Mouse (Mus musculus): ENCODE results near the gene Slc38a3.
A peak's percentile ranks its signal among the peaks of the same experiment; 100 is the strongest.

The Slc38a3 gene

GRCm38 (mm10) chr9:107620954-107621353, 48.4 kb downstream of the Slc38a3 start:
- no peak for DNase-seq (ENCODE audit: low read depth, low spot score)

- DNase-seq (ENCODE audit: low read depth, low spot score), result no peak
These were observed 49.8 kb downstream of the Slc38a3 start for GRCm38 (mm10) chr9:107619546-107619879.

- no peak for DNase-seq (ENCODE audit: low read depth, low spot score)
These were observed 50.4 kb downstream of the Slc38a3 start for GRCm38 (mm10) chr9:107618778-107619545.

GRCm38 (mm10) chr9:107618098-107618497, 51.2 kb downstream of the Slc38a3 start:
- DNase-seq (ENCODE audit: low read depth, low spot score), result no peak

GRCm38 (mm10) chr9:107617461-107617860, 51.9 kb downstream of the Slc38a3 start:
- no peak for DNase-seq (ENCODE audit: low read depth, low spot score)

GRCm38 (mm10) chr9:107615035-107615434, 54.3 kb downstream of the Slc38a3 start:
- no peak for DNase-seq (ENCODE audit: low read depth, low spot score)

- no peak for DNase-seq (ENCODE audit: low read depth, low spot score)
These were observed 56.3 kb downstream of the Slc38a3 start for GRCm38 (mm10) chr9:107612945-107613569.

GRCm38 (mm10) chr9:107612191-107612944, 57.0 kb downstream of the Slc38a3 start:
- DNase-seq (ENCODE audit: low read depth, low spot score), result peak; percentile 99

GRCm38 (mm10) chr9:107611456-107612190, 57.7 kb downstream of the Slc38a3 start:
- no peak for DNase-seq (ENCODE audit: low read depth, low spot score)

GRCm38 (mm10) chr9:107609433-107609830, 59.9 kb downstream of the Slc38a3 start:
- DNase-seq (ENCODE audit: low read depth, low spot score), result no peak

- no peak for DNase-seq (ENCODE audit: low read depth, low spot score)
These were observed 60.4 kb downstream of the Slc38a3 start, which contains the start of gene Sema3b for GRCm38 (mm10) chr9:107608741-107609432. Sema3b (minus strand) TSS chr9:107609229.

GRCm38 (mm10) chr9:107607653-107608245, 61.6 kb downstream of the Slc38a3 start:
- DNase-seq (ENCODE audit: low read depth, low spot score), result no peak

- no peak for DNase-seq (ENCODE audit: low read depth, low spot score)
These were observed 62.3 kb downstream of the Slc38a3 start for GRCm38 (mm10) chr9:107607036-107607435.

GRCm38 (mm10) chr9:107606591-107606990, 62.7 kb downstream of the Slc38a3 start:
- no peak for DNase-seq (ENCODE audit: low read depth, low spot score)

GRCm38 (mm10) chr9:107605041-107605661, 64.2 kb downstream of the Slc38a3 start:
- DNase-seq (ENCODE audit: low read depth, low spot score), result no peak

- DNase-seq (ENCODE audit: low read depth, low spot score), result no peak
These were observed 66.1 kb downstream of the Slc38a3 start for GRCm38 (mm10) chr9:107603251-107603650.

GRCm38 (mm10) chr9:107602068-107602648, 67.2 kb downstream of the Slc38a3 start:
- DNase-seq (ENCODE audit: low read depth, low spot score), result peak; percentile 91

GRCm38 (mm10) chr9:107601275-107601674, 68.1 kb downstream of the Slc38a3 start:
- no peak for DNase-seq (ENCODE audit: low read depth, low spot score)

- no peak for DNase-seq (ENCODE audit: low read depth, low spot score)
These were observed 68.6 kb downstream of the Slc38a3 start for GRCm38 (mm10) chr9:107600745-107601144.
